Mouse (Mus musculus) spleen, postnatal 0 days (tissue): ENCODE data around the gene Psg21. TPM values are rescaled to one million over a fixed set of nuclear protein-coding genes. Genes with fewer than 3 reads are reported as not detected.

Experiments used
- polyA plus RNA-seq: library from polyadenylated mRNA; unstranded; fragments of >200 nt; fragmentation: Nextera tagmentation; extraction: Ambion mirVana; gene quantifications from 2 replicates; pipeline ENCODE4 v1.2.1, GENCODE M21; 2015

Psg21 gene
- not detected in 2 replicates for polyA plus RNA-seq

DNA sequence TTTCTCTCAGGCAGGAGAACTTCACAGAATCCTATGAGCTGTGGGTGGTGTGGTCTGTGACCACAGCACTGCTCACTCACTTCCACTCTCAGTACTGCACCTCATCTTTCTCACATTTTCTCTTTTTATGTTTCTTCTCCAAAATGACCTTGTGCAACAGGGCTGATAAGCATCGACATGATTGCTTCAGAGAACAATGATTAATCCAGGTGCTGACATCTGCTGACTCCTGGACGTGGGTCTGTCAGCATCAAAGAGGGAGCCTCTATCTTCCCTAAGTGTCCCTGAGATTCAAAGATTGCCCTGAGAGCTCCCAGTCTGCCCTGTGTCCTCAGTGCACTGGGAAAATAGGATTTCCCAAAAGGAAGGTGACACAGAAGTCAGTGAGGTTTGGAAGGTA, at the start of gene Psg21:
Gene Psg21 (minus strand): TSS at position 101 of the 400 bp plus-strand sequence.

DNA sequence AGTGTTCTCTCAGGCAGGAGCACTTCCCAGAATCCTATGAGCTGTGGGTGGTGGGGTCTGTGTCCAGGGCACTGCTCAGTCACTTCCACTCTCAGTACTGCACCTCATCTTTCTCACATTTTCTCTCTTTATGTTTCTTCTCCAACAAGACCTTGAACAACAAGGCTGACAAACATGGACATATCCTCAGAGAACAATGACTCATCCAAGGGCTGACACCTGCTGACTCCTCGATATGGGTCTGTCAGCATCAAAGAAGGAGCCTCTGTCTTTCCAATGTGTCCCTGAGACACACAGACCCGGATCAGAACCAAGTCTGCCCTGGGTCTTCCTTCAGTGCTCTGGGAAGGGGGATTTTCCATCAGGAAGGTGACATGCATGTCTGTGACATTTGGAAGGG, 29.6 kb upstream of the Psg21 start, which contains the start of gene Psg20:
Gene Psg20 (minus strand): TSS at position 101 of the 400 bp plus-strand sequence.

DNA sequence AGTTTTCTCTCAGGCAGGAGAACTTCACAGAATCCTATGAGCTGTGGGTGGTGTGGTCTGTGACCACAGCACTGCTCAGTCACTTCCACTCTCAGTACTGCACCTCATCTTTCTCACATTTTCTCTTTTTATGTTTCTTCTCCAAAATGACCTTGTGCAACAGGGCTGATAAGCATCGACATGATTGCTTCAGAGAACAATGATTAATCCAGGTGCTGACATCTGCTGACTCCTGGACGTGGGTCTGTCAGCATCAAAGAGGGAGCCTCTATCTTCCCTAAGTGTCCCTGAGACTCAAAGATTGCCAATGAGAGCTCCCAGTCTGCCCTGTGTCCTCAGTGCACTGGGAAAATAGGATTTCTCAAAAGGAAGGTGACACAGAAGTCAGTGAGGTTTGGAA, 40.1 kb downstream of the Psg21 start, which contains the start of gene Psg23:
Gene Psg23 (minus strand): TSS at position 101 of the 400 bp plus-strand sequence.

Other genes starting within 250 kb of the Psg21 start
- gene Psg28, start 224.7 kb downstream of the Psg21 start, polyA plus RNA-seq = not detected in 2 replicates
- gene Psg26, start 172.5 kb downstream of the Psg21 start, polyA plus RNA-seq = not detected in 2 replicates
- not detected in 2 replicates for gene Psg25, start 124.5 kb downstream of the Psg21 start, polyA plus RNA-seq
- gene Psg27, start 89.4 kb downstream of the Psg21 start, polyA plus RNA-seq = not detected in 2 replicates
- not detected in 2 replicates for gene Psg23, start 40.2 kb downstream of the Psg21 start, polyA plus RNA-seq
- not detected in 2 replicates for gene Psg20, start 29.5 kb upstream of the Psg21 start, polyA plus RNA-seq
- 0.08 TPM in 1 of 2 replicates, not detected in the other for gene Psg22, start 61.4 kb upstream of the Psg21 start, polyA plus RNA-seq
- gene Psg19, start 141.8 kb upstream of the Psg21 start, polyA plus RNA-seq = not detected in 2 replicates
- gene Psg17, start 164.9 kb upstream of the Psg21 start, polyA plus RNA-seq = not detected in 2 replicates
- 0.60 and 0.80 TPM in 2 replicates for gene Mill2, start 183.2 kb upstream of the Psg21 start, polyA plus RNA-seq
- 247 and 352 TPM in 2 replicates for gene Pglyrp1, start 214.6 kb upstream of the Psg21 start, polyA plus RNA-seq